ENCODE assay signal across 15 mouse cellular contexts in the genomic region with DNA sequence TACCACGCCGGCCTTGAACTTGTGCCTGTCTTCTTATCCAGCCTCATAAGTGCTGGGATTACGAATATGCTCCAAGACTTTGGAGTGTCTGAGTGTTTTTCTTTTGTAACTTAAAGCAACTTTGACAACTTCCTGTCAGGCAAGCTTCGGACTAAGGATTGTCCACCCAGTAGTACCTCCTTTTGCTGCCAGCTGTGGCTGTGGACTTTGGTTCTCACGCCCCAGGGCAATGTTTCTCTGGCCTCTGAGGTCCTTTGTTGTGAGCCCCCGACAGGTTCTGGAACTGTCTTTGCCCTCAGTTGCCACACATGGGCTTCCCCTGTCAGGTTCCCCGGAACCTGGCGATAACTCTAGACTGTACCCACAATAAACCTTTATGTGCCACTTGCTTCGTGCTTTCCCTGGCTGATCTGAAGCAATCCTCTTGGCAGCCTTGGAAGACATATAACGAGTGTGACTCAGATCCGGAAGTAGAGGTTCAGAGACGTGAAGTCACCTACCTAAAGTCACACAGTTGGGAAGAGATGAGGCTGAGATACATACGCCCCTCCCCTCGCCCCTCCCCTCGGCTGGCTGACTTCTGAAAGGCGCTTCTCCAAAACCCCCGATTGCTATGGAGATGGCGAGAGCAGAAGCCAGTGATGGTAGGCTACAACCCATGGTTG. TPM values are rescaled to one million over a fixed set of nuclear protein-coding genes. Genes with fewer than 3 reads are reported as not detected.
DNase-seq lines count a peak whose midpoint lies in the region; ATAC-seq and TF ChIP-seq lines count a peak whose summit lies in the region.
"Had no signal": no experiment of that assay in that cellular context is flagged by ENCODE, and none has a peak within 500 bp of the region (broad histone marks: within the 10 kb centered on the region; RNA-seq: fewer than 3 reads in every experiment).

No protein-coding gene starts in this region.

- H3K27me3 ChIP-seq in C2C12 (ENCODE audit: control insufficient read depth, insufficient read depth, insufficient read length): peaks cover 45% of the 10 kb centered on the region
- peaks cover 5% of the 10 kb centered on the region; the same call in 1 of the 2 replicates for H3K27me3 ChIP-seq in stomach, embryonic 15.5 days (replicated peaks)
- peaks cover 59% of the 10 kb centered on the region for H3K27me3 ChIP-seq in hindbrain, embryonic 10.5 days (ENCODE audit: insufficient read depth, poor library complexity, severe bottlenecking)

- peak; percentile 50; the same call in 1 of the 2 replicates for ATAC-seq in frontal cortex, adult (ENCODE audit: low TSS enrichment)
- peak; percentile 63 for ATAC-seq in activated CD4-positive, CD25-positive, alpha-beta regulatory T cell, adult 4 months
- ATAC-seq in stomach, embryonic 15.5 days (ENCODE audit: insufficient read depth, low FRiP score, low read depth): no peak
- ATAC-seq: forebrain, embryonic 15.5 days had no signal

- no peaks in the 10 kb centered on the region for H3K9me3 ChIP-seq in stomach, embryonic 15.5 days
- no peaks in the 10 kb centered on the region for H3K9me3 ChIP-seq in hindbrain, embryonic 10.5 days
- H3K9me3 ChIP-seq: forebrain, embryonic 15.5 days; limb, embryonic 12.5 days had no signal

- H3ac ChIP-seq in C2C12 (ENCODE audit: control insufficient read depth, insufficient read length, low read depth): no peak overlapping the region

- no peak overlapping the region for H3K4me3 ChIP-seq in C2C12 (ENCODE audit: insufficient read depth, poor library complexity, severe bottlenecking)
- H3K4me3 ChIP-seq in stomach, embryonic 15.5 days (replicated peaks): no peak overlapping the region
- H3K4me3 ChIP-seq in hindbrain, embryonic 10.5 days: no peak overlapping the region
- H3K4me3 ChIP-seq: forebrain, embryonic 15.5 days; limb, embryonic 12.5 days had no signal

- peak overlapping the region; percentile 61 for H3K27ac ChIP-seq in stomach, embryonic 15.5 days
- no peak overlapping the region for H3K27ac ChIP-seq in hindbrain, embryonic 10.5 days
- H3K27ac ChIP-seq: forebrain, embryonic 15.5 days; limb, embryonic 12.5 days had no signal

- no peak for DNase-seq in frontal cortex, postnatal 10 days (ENCODE audit: low spot score in 2 of 2)
- no peak for DNase-seq in hindbrain, embryonic 10.5 days (ENCODE audit: low spot score)
- DNase-seq in adrenal gland, adult 8-10 months: no peak
- DNase-seq in ovary, adult 18-20 months (ENCODE audit: low spot score): no peak
- DNase-seq: lung, postnatal 14 days; right cerebral cortex, postnatal 25 days had no signal

- peaks cover 8% of the 10 kb centered on the region for H3K4me1 ChIP-seq in stomach, embryonic 15.5 days
- H3K4me1 ChIP-seq in hindbrain, embryonic 10.5 days (replicated peaks): peaks cover 33% of the 10 kb centered on the region
- H3K4me1 ChIP-seq: forebrain, embryonic 15.5 days had no signal

- no peak overlapping the region for H3K9ac ChIP-seq in stomach, embryonic 15.5 days
- H3K9ac ChIP-seq: forebrain, embryonic 15.5 days; limb, embryonic 12.5 days had no signal

- TF ChIP-seq CTCF in C2C12 (IDR thresholded peaks at IDR 0.05; ENCODE audit: control insufficient read depth, insufficient read depth, insufficient read length): no peak

- no peak overlapping the region for H3K4me2 ChIP-seq in stomach, embryonic 15.5 days
- H3K4me2 ChIP-seq: forebrain, embryonic 15.5 days had no signal

- H3K79me2 ChIP-seq in C2C12 (ENCODE audit: control insufficient read depth, insufficient read depth): no peaks in the 10 kb centered on the region

- no peaks in the 10 kb centered on the region for H3K79me3 ChIP-seq in C2C12 (ENCODE audit: low read depth)

- no peaks in the 10 kb centered on the region for H3K36me3 ChIP-seq in C2C12 (ENCODE audit: control insufficient read depth, insufficient read depth)
- no peaks in the 10 kb centered on the region for H3K36me3 ChIP-seq in stomach, embryonic 15.5 days
- no peaks in the 10 kb centered on the region for H3K36me3 ChIP-seq in hindbrain, embryonic 10.5 days
- H3K36me3 ChIP-seq: forebrain, embryonic 15.5 days; limb, embryonic 12.5 days had no signal

- 54% methylated on average over 18 of the region's 18 CpGs for WGBS in stomach, embryonic 15.5 days
- 61% methylated on average over 18 of the region's 18 CpGs for WGBS in hindbrain, embryonic 10.5 days

TF ChIP-seq in C2C12, 6 proteins besides CTCF, POLR2A, EP300 and RAD21:
- TF ChIP-seq MYOG (IDR thresholded peaks at IDR 0.05; ENCODE audit: control insufficient read depth, extremely low read depth, insufficient read length): no peak
- TF ChIP-seq CEBPB (IDR thresholded peaks at IDR 0.05; ENCODE audit: low read depth): peak; percentile 26
TF ChIP-seq in C2C12: peak in this region for 1.

RNA-seq across cellular contexts. Expression of gene Crybg2, which starts 0.7 kb away (rescaled TPM):
- polyA plus RNA-seq in C2C12 (2012; fragmentation: generic; extraction: Trizol): not detected
- polyA plus RNA-seq in activated CD4-positive, CD25-positive, alpha-beta regulatory T cell, adult 4 months (2017; shearing (Covaris generic)): 10 to 100 TPM; 15.7 to 20.2 TPM
- polyA plus RNA-seq in stomach, embryonic 15.5 days (2015; fragmentation: Nextera tagmentation; extraction: Ambion mirVana): 11.1 and 11.9 TPM in 2 replicates
- polyA plus RNA-seq in hindbrain, embryonic 10.5 days (2016; fragmentation: Nextera tagmentation; extraction: Ambion mirVana): 1.6 and 2.9 TPM in 2 replicates
- not detected for total RNA-seq in adrenal gland, adult 8-10 months (2022)
- total RNA-seq: common myeloid progenitor, adult 5-6 weeks had no signal

RNA-seq across cellular contexts. Expression of gene Zfp683, which starts 7.7 kb away (rescaled TPM):
- not detected for polyA plus RNA-seq in C2C12 (2012; fragmentation: generic; extraction: Trizol)
- polyA plus RNA-seq in activated CD4-positive, CD25-positive, alpha-beta regulatory T cell, adult 4 months (2017; shearing (Covaris generic)): under 1 TPM; 0.33 to 0.37 TPM
- polyA plus RNA-seq in stomach, embryonic 15.5 days (2015; fragmentation: Nextera tagmentation; extraction: Ambion mirVana): not detected in 2 replicates
- not detected in 2 replicates for polyA plus RNA-seq in hindbrain, embryonic 10.5 days (2016; fragmentation: Nextera tagmentation; extraction: Ambion mirVana)
- under 1 TPM in 1 of 4 experiments, not detected in 3; 0.40 TPM for total RNA-seq in adrenal gland, adult 8-10 months (2022)
- total RNA-seq: common myeloid progenitor, adult 5-6 weeks had no signal
- polyA plus RNA-seq: forebrain, embryonic 15.5 days; limb, embryonic 12.5 days; neural tube, embryonic 11.5 days had no signal

RNA-seq across cellular contexts. Expression of gene Cd52, which starts 33.6 kb away (rescaled TPM):
- not detected for polyA plus RNA-seq in C2C12 (2012; fragmentation: generic; extraction: Trizol)
- 1,000 to 10,000 TPM; 3,607 to 4,442 TPM for polyA plus RNA-seq in activated CD4-positive, CD25-positive, alpha-beta regulatory T cell, adult 4 months (2017; shearing (Covaris generic))
- polyA plus RNA-seq in stomach, embryonic 15.5 days (2015; fragmentation: Nextera tagmentation; extraction: Ambion mirVana): 34.8 and 39.7 TPM in 2 replicates
- polyA plus RNA-seq in hindbrain, embryonic 10.5 days (2016; fragmentation: Nextera tagmentation; extraction: Ambion mirVana): 5.3 and 5.5 TPM in 2 replicates
- 10 to 100 TPM; 13.4 to 23.4 (median 19.6) TPM for total RNA-seq in adrenal gland, adult 8-10 months (2022)

RNA-seq across cellular contexts. Expression of gene Ubxn11, which starts 41.1 kb away (rescaled TPM):
- 0.80 TPM for polyA plus RNA-seq in C2C12 (2012; fragmentation: generic; extraction: Trizol)
- 10 to 100 TPM; 33.7 to 34.2 TPM for polyA plus RNA-seq in activated CD4-positive, CD25-positive, alpha-beta regulatory T cell, adult 4 months (2017; shearing (Covaris generic))
- polyA plus RNA-seq in stomach, embryonic 15.5 days (2015; fragmentation: Nextera tagmentation; extraction: Ambion mirVana): 4.3 and 5.7 TPM in 2 replicates
- polyA plus RNA-seq in hindbrain, embryonic 10.5 days (2016; fragmentation: Nextera tagmentation; extraction: Ambion mirVana): 7.6 and 11.2 TPM in 2 replicates
- total RNA-seq in adrenal gland, adult 8-10 months (2022): 10 to 100 TPM in 2 of 4 experiments, 1 to 10 TPM in 2; 6.0 to 21.7 (median 13.2) TPM

RNA-seq across cellular contexts. Expression of gene Lin28a, which starts 42.7 kb away (rescaled TPM):
- not detected for polyA plus RNA-seq in C2C12 (2012; fragmentation: generic; extraction: Trizol)
- polyA plus RNA-seq in activated CD4-positive, CD25-positive, alpha-beta regulatory T cell, adult 4 months (2017; shearing (Covaris generic)): not detected
- polyA plus RNA-seq in stomach, embryonic 15.5 days (2015; fragmentation: Nextera tagmentation; extraction: Ambion mirVana): 0.12 and 0.17 TPM in 2 replicates
- 13.4 and 27.5 TPM in 2 replicates for polyA plus RNA-seq in hindbrain, embryonic 10.5 days (2016; fragmentation: Nextera tagmentation; extraction: Ambion mirVana)
- not detected for total RNA-seq in adrenal gland, adult 8-10 months (2022)
- polyA plus RNA-seq: forebrain, embryonic 15.5 days; urinary bladder, adult 2 months had no signal

Comparison
In these comparisons a context has a peak if more than half of its experiments do, and no peak if none do; other contexts are left out.
1. RNA of gene Cd52, which starts 33.6 kb away (polyA plus RNA-seq): 3,607 to 4,442 TPM in activated CD4-positive, CD25-positive, alpha-beta regulatory T cell, adult 4 months; 34.8 to 39.7 TPM in stomach, embryonic 15.5 days, 5.3 to 5.5 TPM in hindbrain, embryonic 10.5 days and not detected in C2C12 (single experiment); every median in the first group is over 10 times any median in the second.